Mouse (Mus musculus) left cerebral cortex, postnatal 14 days (tissue): Measurements from ENCODE around the gene H2al2b. TPM values are rescaled to one million over a fixed set of nuclear protein-coding genes. Genes with fewer than 3 reads are reported as not detected.
"Not testable (repeated sequence)": the region's sequence is repeated elsewhere in the genome, so short reads cannot be mapped to it uniquely, and the experiment has no call there.

Experiments
- DNase-seq, 2 experiments: peaks; one replicate each; pipeline ENCODE4 v3.0.0; 2021 to 2022; ENCODE audit warnings: low spot score in 2 of 2, mixed read lengths in 1 of 2
- intact Hi-C: fragments of 180-260 bp; cut with DNase I; formaldehyde crosslinking; loops from one replicate; pipeline ENCODE4 v1.15.1; 2025
- long read RNA-seq, 2 experiments: library from polyadenylated mRNA; stranded (forward); transcript quantifications; one replicate each; pipeline ENCODE4 v2.0.0; 2021
- total RNA-seq, 2 experiments: library from RNA; stranded (reverse); gene quantifications; 2 replicates each; pipeline ENCODE4 v1.2.3; 2021

The H2al2b gene
- total RNA-seq: not detected
- long read RNA-seq, experiment 1: 0 reads
- long read RNA-seq, experiment 2: 0 reads

DNA sequence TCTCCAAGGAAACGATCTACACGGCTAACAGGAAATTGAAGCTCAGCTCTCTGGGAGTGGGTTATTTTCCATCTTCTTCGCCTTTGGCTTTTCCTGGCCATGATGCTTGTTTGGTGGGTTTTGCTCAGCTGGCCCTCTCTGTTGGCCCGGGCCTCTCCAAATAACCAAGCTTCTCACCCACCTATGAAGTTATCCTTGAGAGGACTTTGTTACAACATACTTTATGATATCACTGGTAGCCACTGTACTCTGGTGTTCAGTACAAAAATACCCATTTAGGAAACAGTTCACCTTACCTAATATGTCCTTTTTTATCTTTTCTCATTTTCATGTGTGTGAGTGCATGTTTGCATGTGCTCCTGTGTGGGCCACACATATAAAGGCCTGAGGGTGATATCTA lies at the start of gene H2al2b:
H2al2b (minus strand) TSS at position 101 of the 400 bp plus-strand sequence.
- intact Hi-C loops, DNase-seq: not testable (repeated sequence)

Other genes with a start within 250 kb of the H2al2b start
- gene H2al2c, start 121.6 kb downstream of the H2al2b start, total RNA-seq: not detected
- not detected for gene Sry, start 57.0 kb downstream of the H2al2b start, total RNA-seq
- gene Gm4064, start 75.5 kb upstream of the H2al2b start, total RNA-seq: not detected
- not detected for gene Rbmy, start 110.0 kb upstream of the H2al2b start, total RNA-seq
- gene Gm10256, start 110.0 kb upstream of the H2al2b start, total RNA-seq: not detected
- gene Gm10352, start 180.3 kb upstream of the H2al2b start, total RNA-seq: not detected
- gene Gm29289, start 211.9 kb upstream of the H2al2b start, total RNA-seq: not detected